1 mouse cellular context compared by ENCODE assay signal in the genomic region with DNA sequence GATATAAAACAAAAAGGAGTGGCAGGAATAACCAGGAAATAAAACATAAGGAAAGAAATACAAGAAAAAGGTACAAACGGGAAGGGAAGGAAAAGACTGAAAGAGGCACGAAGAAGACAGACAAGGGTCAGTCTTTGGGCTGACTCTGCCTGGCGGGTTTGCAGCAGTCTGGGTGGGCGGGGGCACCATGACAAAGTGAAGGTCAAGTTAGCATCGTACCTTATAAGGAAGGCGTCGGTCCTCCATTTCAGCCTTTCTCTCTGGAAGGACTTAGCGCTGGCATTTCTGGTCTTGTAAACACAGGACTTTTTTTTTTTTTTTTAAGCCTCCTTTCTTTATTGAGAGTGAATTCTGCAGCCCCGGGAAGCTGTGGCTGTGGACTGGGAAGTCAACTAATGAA.
TF ChIP-seq lines count a peak whose summit lies in the region.

No protein-coding gene starts in this region.

TF ChIP-seq in C2C12, 6 proteins besides CTCF, POLR2A, EP300 and RAD21:
- TF ChIP-seq USF1 (IDR thresholded peaks at IDR 0.05; ENCODE audit: low read depth) (no peak), CEBPB (IDR thresholded peaks at IDR 0.05; ENCODE audit: low read depth) (no peak), MAX (IDR thresholded peaks at IDR 0.05) (no peak), FOSL1 (IDR thresholded peaks at IDR 0.05; ENCODE audit: insufficient read depth, low read length, poor library complexity, severe bottlenecking) (no peak), MYOG (IDR thresholded peaks at IDR 0.05; ENCODE audit: control insufficient read depth, extremely low read depth, insufficient read length) (no peak), MYOD1 (IDR thresholded peaks at IDR 0.05; ENCODE audit: control insufficient read depth, insufficient read length, low read depth) (no peak)
